Mouse (Mus musculus): ENCODE results near the gene Fhod1.

DNA sequence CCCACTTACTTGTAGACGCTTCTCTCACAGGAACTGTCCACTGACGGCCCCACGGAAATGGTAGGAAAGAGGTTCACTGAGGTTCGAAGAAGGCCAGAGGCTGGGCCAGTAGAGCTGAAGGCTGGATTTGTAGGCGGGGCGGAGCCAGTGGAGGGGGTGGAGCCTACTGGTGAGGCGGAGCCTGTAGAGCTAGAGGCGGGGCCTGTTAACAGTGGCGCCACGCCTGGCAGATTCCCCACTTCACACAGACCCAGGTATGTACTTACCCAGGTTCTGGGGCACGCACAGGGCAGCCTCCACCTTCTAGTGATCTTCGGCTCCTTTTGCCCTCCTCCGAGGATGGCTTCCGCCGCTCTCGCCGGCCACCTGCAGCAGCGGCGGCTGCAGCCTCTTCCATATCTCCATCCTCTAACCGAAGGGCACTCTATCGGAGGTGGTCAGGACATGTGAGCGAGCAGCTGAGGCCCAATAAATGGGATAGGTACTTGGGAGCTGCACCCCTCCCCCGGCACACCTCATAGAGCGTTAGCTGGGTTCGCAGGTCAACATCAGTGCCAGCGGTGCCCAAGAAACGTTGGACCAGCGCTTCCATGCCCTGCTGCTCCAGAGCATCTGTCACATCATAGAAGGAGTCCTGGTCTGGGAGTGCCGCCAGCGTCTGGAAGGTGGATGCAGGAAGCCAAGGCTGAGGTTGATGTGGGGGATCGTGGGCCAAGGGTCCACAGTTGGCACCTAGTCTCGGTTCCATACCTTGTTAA is 11.2 kb downstream of the Fhod1 start:
- TF ChIP-seq POLR2A (IDR thresholded peaks at IDR 0.05; ENCODE audit: borderline replicate concordance, extremely low read depth, low read depth, low read length) (no peak), CTCF (IDR thresholded peaks at IDR 0.05; ENCODE audit: insufficient read depth, low read length) (no peak)

Measured in lung, adult 2 months (tissue).